Mouse (Mus musculus) layer of hippocampus, adult 9-11 months (tissue): ENCODE measurements around the gene Myog.
"Not testable (repeated sequence)": the region's sequence is repeated elsewhere in the genome, so short reads cannot be mapped to it uniquely, and the experiment has no call there.

Experiments
- DNase-seq: peaks from one replicate; pipeline ENCODE4 v3.0.0; 2022

The Myog gene

DNA sequence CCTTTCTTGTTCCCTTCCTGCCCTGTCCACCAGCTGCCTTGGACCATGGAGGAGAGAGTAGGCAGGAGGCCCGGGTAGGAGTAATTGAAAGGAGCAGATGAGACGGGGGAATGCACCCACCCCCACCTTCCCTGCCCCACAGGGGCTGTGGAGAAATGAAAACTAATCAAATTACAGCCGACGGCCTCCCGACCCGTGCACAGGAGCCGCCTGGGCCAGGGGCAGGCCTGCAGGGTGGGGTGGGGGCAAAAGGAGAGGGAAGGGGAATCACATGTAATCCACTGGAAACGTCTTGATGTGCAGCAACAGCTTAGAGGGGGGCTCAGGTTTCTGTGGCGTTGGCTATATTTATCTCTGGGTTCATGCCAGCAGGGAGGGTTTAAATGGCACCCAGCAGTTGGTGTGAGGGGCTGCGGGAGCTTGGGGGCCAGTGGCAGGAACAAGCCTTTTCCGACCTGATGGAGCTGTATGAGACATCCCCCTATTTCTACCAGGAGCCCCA is at the start of gene Myog:
TSS of gene Myog (plus strand) at position 392 of the 502 bp plus-strand sequence.
- no peak for DNase-seq

DNA sequence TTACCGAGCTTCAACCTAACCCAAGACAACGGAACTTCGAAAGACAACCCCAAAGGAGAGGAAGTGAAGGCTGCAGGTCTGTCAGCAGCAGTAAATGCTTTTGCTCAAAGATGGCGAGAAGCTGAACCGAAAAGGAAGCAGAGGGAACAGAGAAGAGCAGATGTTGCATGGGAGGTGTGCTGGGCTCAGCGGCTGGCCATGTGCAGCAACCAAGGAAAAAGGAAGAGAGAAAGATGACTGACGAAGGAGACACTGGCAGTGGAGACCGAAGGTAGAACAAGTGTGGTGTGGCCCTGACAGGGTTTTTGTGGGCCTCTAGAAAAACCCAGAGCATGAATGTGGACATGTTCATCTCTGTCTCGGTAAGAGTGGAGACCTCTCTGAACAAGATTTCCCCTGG is 49.1 kb upstream of the Myog start:
- DNase-seq = no peak

DNA sequence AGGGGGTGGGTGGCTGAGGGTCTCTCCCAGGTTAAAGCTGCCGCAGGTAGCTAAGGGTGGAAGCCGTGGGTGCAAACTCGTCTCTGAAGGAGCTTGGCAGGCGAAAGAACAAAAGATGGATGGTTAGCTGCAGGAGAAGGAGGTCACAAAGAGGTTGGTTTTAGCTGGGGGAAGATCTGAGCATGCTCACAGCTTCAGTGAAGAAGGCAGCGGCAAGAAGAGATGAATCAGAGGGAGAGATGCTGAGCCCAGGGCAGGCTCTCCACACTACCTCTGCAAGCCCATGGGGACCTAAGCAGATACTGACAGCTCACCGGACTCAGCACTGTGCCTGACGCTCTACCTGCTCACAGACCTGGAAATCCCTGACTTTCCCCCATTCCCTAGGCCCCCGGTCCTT is 48.5 kb upstream of the Myog start:
- DNase-seq = no peak

DNA sequence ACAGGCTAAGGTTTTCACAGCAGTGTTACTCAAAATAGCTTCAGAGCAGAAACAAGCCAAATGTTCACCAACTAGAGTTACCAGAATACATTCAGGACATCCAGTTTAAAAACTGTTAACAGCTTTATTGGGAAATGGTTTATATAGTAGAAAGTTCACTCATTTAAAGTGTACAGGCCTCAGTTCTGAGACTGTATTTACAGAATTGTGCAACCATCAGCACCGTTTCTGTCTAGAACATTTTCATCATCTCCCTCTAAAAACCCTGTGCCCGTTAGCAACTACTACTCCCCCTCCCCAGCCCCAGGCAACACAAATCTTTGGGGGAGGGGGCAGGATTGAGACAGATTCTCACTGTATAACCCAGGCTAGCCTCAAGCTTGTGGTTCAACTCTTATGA is 47.5 kb upstream of the Myog start:
- no peak for DNase-seq

DNA sequence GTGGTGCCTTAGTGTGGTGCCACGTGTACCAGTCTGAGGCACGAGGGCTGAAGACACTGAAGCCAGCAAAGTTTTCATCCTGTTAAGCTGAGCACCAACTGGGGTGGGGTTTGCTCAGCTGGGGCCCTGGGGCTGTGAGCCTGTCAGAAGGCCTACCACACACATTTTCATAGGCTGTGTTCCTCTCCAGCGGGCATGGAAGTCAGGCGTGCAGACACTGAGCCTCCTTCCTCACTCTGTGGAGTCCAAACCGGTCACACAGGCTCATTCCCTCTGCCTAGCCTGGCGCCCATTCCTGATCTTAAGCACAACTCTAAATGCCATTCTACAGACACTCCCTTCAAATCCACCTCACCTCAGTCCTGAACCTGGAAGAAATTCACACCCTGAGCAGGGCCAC is 46.3 kb upstream of the Myog start:
- DNase-seq = no peak

DNA sequence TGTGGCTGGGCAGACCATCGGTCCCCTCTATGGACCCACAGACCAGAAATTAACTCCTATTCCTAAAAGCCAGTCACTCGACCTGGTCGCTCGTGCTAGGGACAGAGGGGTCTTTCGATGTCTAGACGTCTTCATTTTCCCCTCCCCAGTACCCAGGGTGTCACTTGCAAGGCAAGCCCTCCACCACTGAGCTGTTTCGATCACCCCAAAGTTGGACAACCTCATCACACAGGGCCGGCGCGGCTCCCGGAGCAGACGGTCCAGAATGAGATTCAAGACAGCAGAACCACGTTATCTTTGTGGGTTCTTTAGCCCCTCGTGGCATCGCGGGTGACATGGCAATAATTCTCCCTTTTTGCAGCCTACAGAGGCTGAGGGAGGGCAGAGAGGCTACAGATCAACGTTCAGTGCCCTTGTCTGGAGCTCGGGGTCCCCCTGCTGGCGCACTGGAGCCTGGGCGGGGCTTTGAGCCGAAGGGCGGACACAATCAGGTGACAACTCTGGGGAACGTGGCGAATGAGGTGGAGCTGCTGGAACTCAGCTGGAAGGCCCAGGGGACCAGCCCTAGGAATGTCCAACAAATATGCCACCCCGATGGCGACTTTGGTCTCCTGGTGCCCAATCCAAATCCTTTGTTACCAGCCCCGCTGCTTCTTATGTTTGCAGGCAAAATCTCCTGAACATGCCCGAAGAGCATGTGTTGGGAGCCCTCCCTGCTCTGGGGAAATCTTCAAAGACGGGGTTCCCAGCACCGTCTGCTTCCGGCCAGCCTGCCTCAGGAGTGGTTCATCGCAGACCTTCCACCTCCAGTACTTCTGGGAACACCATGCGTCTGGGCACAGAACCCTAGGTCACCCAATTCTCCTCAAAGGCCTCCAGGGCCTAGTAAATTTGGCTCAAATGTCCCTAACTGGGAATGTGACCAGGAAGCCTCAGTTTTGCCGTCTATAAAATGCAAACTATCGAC is 45.6 kb upstream of the Myog start:
- DNase-seq = peak; percentile 93

DNA sequence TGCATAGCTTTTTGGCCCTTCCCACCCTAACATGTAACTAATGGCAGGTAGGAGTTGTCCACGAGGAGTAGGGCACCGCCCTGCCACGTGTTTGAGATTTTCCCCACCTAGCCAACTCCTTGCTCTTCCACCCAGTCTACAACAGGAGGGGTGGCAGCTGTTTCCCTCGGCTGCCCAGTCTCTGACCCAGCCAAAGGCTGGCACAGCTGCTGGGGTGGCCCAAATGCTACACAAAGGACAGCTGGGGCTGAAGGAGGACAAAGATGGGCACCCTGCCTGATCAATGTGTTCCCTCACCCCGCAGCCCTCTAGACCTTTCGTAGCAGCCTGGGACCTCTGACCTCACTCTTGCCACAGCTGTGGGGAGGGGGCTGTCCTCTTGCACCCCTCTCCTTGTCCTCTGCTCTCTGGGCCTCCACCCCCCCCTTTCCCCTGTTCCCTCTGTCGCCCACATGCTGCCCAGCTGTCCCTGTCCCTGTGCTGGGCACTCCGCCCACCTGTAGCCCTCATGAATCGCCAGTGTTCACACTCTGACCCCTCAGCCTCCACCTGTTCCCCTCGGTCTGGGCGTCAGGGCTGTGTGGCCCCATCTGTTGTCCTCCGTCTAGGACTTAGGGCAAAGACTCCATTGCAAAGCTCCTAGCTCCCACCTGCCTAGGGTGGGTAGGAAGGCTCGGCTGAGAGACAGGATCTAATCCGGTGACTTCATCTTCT is 44.6 kb upstream of the Myog start:
- DNase-seq = no peak

DNA sequence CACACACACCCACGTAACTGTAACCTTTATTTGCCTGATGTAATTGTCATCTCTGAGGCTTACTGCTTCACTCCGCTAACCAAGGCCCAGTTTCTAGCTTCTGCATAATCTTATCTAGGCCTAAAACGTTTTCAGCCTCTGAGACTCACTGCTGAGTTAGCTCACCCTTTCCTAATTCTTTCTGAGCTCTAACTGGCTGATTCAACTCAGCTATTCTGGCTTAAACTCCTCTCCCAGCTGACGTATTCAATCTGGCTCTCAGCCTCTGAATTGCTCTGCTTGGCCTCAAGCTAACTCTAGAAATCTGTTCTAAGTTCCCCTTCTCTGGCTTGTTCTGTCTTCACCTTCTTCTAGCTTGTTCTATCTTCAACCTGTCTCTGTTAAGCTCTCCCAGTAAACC is 43.2 kb upstream of the Myog start:
- peak; percentile 54 for DNase-seq

DNA sequence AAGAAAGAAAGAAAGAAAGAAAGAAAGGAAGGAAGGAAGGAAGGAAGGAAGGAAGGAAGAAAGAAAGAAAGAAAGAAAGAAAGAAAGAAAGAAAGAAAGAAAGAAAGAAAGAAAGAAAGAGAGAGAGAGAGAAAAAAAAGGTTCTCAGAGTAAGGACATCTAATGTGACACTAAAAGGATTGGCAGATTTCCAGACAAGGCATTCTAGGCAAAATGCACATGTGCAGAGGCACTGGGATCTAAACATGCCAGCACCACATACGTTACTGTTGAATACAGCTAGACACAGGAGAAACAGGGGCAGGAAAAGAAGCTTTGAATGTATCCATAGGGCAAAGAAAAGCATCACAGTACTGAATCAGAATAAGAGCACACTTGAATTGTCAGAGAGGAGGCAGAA is 40.1 kb upstream of the Myog start:
- not testable (repeated sequence) for DNase-seq

DNA sequence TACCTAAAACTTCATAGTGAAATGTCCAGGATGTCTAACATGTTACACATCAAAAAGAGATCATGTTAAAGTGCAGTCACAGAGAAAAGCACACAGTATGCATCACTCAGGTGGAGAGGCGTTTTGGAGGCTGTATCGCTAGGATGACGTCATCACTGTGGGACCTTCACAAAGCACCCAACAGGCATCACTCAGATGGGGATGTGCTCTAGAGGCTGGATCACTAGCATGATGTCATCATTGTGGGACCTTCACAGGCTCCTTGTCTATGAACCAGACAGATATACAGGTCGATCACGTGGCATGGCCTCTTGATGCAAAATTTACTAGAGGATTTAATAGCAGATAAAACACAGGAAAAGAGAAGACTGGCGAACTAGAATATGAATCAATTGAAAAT is 25.4 kb upstream of the Myog start:
- no peak for DNase-seq

DNA sequence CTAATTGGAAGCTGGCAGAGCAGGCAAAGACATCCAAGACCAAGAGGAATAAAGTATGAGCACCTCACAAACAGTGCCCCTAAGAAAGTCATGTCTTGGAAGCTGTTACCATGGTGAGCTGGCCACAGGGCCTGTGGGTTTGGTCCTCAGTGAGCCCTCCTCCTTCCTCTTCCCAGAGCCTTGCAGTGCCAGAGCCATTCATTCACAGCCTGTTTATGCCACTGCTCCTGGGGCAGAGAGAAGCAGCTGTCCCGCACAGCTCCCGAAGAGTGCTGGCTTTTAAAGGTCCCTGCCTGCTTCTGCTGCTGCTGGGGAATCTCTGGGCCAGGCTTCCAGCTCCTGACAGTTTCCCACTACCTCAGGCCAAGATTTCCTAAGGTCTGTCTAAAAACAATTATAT is 24.0 kb upstream of the Myog start:
- DNase-seq = no peak

DNA sequence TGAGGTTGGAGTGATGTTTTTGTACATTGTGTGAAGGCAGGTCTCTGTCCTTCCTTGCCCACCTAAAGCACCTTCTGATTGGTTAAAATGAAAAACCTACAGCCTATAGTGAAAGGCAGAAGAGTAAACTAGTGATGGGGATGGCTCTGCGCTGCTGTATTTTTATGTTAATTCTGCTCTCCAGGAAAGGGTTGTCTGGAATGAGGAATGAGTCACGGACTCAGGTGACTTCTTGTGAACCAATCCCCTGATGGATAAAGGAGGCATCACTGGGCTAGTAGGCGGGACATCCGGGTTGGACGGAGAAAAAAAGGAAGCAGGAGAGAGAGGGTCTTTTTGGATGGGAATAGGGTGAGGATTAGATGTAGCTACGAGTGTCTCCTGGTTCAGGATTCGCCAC is 19.8 kb upstream of the Myog start:
- DNase-seq = no peak

DNA sequence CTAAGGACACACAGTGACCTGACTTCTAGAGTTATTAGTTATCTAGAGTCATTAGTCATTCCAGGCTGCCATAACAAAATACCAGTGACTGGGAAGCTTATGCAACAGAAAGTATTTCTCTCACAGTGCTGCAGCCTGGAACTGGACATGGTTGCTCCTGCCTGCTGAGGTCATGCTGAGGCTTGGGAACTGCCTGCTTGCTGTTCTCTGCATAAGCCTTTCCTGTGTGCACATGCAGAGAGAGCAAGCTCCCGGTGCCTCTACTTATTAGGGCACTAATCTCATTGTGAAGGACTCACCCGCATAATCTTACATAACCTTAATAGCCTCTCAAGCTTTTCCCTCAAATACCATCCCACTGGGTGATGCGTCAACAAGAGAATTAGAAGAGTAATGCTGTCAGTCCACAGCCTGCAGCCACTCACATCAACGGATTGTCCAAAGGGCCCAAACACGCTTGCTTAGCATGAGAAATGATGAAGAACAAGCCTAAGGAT is 17.0 kb upstream of the Myog start:
- DNase-seq = no peak

DNA sequence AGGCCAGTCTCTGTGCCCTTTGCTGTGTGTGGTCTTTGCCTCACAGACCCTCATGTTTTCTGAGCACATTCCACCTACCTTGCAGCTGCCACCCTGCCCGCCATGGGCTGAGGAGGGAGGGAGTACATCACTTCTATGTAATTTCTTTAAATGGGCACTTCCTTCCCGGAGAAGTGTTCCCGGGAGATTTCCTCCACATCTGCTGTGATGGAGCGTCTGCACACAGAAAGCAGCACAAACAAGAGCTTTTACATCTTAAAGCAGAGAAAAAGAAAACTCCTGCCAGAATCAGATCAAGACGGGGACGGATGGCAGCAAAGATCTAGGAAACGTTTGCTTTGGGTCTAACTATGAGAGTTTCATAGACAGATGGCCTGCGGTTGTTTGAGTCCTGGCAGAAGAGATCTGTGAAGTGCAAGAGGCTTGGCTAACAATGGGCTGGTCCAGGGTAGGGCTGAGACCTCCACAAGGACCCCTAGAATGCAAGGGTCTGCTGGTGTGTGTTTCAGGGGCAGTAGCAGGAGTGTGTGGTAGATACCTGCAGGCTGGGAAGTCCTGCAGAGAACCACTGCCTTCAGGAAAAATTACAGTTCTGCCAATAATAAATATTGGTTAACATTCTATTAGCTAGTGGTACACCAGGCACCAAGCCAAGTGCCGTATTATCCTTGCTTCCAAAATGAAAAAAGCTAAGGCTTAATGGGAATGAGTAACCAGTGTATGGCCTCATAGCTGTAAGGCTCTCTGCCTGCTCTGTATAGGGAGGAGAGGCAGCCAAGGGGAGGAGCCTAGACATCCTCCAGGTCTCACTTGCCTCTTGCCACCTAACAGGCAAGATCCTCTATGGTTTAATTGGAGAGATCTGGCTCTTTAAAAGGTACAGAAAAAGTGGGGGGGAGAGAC is 16.0 kb upstream of the Myog start:
- DNase-seq = peak; percentile 67

DNA sequence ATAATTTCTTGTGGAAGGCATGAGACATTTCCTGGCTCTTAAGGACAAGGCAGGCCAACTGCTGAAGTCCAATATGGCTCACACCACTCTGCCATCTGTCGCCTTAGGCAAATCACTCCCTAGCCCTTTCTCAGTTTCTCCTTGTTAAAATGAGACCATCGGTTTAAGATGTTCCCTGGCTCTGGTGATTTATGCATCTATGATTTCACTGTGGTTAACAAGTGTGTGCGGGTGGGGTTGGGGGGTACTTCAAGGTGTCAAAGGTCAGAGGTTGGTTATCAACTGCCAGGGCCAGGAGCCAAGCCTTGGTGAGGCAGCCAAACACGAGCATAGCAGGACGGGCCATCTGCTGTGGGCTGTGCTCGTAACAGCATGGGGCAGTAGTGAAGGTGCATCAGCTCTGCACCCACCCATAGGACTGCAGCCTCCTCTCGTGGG is 15.3 kb upstream of the Myog start:
- DNase-seq = no peak

DNA sequence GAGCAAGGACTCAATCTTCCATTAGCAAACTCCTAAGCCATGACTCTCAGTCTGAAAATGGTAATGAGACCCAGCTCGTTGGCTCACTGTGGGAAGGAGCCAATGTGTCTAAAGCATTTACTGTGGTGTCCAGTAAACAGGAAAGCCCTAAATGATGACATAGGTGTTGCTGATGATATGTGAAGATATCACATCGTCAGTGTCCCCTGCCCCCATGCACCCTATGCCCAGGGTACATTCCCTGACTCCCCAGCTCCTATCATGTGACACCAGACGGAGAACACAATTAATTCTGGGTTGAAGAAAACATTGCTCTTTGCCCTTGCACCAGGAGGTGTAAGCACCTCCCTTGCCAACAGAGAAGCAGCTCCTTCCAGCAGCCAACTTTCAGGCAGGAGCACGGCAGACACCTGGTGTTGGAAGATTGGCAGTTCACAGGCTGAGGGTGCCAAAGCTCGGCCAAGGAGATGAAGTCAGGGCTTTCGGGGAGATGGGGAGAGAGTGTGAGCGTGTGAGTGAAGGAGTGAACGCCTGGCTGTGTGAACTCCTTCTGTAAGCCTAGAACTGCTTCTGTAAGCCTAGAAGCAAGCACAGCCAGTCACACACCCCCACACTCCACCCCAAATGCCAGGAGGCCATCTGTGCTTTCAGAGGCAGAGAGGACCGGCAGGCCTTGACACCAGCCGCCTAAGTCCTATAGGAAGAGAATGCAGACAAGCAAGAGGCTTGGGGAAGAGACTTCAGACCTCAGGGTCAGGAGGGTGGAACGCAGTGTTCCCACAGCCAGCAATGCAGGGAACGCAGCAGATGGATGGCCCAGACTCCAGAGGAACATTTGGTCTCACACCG is 13.9 kb upstream of the Myog start:
- DNase-seq = peak; percentile 65

DNA sequence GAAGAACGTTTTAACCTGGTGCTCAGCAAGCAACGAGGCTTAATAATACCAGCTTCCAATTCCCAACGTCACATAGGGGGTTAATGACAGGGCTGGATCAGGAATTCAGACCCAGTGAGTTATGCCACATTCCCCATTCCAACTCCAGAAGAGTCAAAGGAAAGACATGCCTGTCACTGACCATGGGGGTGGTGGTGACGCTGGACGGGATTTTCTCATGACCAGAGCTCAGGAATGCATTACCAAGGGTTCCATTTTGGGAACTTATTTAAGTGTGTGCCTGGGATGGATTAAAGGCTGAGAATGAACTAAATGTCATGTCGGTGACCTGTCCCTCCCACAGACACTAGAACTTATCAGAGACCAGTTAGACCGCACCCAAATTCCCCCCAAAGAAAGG is 13.0 kb upstream of the Myog start:
- no peak for DNase-seq

DNA sequence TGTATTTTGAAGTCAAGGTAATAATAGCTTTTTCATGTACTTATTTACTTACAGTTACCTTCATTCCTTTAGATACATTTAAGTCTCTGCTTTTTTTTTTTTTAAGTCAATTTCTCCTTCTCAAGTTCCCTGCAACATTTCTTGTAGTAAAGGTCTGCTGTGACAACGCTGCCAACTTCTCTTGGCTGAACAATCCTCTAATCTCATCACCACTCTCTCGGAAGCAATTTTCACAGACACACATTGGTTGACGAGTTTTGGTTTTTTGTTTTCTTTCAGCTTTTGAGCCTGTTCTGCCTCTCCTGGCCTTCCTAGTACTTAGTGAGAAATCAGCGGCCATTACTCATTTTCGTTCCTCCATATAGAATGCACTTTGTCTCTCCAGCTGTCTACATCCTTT is 9.6 kb upstream of the Myog start:
- DNase-seq = no peak

DNA sequence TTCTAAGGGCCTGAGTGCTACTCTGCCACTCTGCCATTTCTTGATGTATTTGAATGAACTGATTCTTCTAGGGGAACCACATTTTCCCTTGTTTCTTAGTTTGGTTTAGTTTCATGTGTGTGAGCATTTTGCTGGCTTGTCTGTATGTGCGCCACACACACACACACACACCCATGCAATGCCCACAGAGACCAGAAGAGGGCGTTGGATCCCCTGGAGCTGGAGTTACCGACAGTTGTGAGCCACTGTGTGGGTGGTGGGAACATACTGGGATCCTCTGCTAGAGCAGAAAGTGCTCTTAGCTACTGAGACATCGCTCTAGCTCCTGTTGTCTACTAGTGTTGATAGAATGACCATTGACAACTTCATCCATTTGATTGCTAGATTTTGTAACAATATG is 8.2 kb upstream of the Myog start:
- no peak for DNase-seq

DNA sequence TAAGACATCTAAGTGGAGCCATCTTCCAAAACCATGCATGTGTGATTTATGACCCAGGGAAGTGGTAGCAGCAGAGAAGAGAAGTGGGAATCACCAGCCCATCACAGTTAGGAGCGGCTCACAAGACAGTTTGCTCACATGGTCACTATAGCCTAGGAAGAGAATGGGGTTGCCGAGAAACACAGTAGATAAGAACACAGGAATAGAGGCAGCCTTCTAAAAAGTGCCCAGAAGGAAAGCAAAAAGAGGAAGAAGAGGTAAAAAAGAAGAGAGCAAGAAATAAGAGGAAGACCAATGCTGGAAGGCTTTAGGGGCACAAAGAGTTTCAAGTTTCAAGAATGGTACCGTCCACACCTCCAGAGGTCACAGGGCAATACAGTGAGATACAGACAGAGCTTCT is 7.4 kb upstream of the Myog start:
- no peak for DNase-seq

DNA sequence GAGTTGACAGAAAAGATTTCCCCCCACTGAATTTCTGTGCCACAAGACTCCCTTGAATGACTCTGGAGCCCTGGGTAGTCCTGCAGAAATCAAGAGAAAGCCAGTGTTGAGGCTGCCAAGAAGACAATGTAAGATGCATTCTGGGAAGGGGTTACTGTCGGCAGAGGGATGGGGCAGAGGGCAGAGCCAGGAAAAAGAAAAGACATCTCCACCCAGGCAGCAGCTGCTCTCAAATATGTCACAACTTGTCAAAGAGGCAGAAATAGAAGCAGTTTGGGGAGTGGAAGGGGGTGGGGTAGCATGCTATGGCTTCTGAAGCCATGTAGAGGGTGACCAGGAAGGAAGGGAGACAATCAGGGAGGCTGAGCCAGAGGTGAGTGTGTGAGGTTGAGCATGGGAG is 6.7 kb upstream of the Myog start:
- DNase-seq = no peak
